ENCODE assay signal across 11 mouse cellular contexts in genomic region chr3:138856946-138857345, GRCm38 (mm10).
A peak's percentile ranks its signal among the peaks of the same experiment; 100 is the strongest.
DNase-seq lines count a peak whose midpoint lies in the region; ATAC-seq and TF ChIP-seq lines count a peak whose summit lies in the region.
"Had no signal": no experiment of that assay in that cellular context is flagged by ENCODE, and none has a peak within 500 bp of the region (broad histone marks: within the 10 kb centered on the region; RNA-seq: fewer than 3 reads in every experiment).

No protein-coding gene starts in this region.

- no peaks in the 10 kb centered on the region for H3K27me3 ChIP-seq in embryonic facial prominence, embryonic 13.5 days
- H3K27me3 ChIP-seq in hindbrain, embryonic 15.5 days: no peaks in the 10 kb centered on the region
- H3K27me3 ChIP-seq in midbrain, embryonic 15.5 days (replicated peaks): no peaks in the 10 kb centered on the region
- H3K27me3 ChIP-seq: heart, embryonic 13.5 days; liver, embryonic 15.5 days had no signal

- H3K4me1 ChIP-seq in embryonic facial prominence, embryonic 13.5 days: peaks cover 83% of the 10 kb centered on the region
- H3K4me1 ChIP-seq in hindbrain, embryonic 15.5 days (replicated peaks): peaks cover 98% of the 10 kb centered on the region
- H3K4me1 ChIP-seq in midbrain, embryonic 15.5 days: peaks cover 93% of the 10 kb centered on the region
- H3K4me1 ChIP-seq: liver, embryonic 15.5 days had no signal

- no peak for ATAC-seq in embryonic facial prominence, embryonic 13.5 days (ENCODE audit: insufficient number of reproducible peaks, insufficient read depth, low FRiP score, low TSS enrichment, low read depth)
- ATAC-seq in hindbrain, embryonic 15.5 days (ENCODE audit: low FRiP score, low read depth): 0 out of 2 replicates have a peak, but pooled peaks have one; percentile 16
- peak; percentile 51 for ATAC-seq in midbrain, embryonic 15.5 days (replicated peaks)

- H3K4me3 ChIP-seq in embryonic facial prominence, embryonic 13.5 days: no peak overlapping the region
- H3K4me3 ChIP-seq in hindbrain, embryonic 15.5 days: no peak overlapping the region
- H3K4me3 ChIP-seq in midbrain, embryonic 15.5 days: no peak overlapping the region
- H3K4me3 ChIP-seq: heart, embryonic 13.5 days; liver, embryonic 15.5 days had no signal

- H3K36me3 ChIP-seq in embryonic facial prominence, embryonic 13.5 days: no peaks in the 10 kb centered on the region
- H3K36me3 ChIP-seq in hindbrain, embryonic 15.5 days: no peaks in the 10 kb centered on the region
- H3K36me3 ChIP-seq in midbrain, embryonic 15.5 days (replicated peaks): no peaks in the 10 kb centered on the region
- H3K36me3 ChIP-seq: heart, embryonic 13.5 days; liver, embryonic 15.5 days had no signal

- H3K9me3 ChIP-seq in embryonic facial prominence, embryonic 13.5 days: no peaks in the 10 kb centered on the region
- no peaks in the 10 kb centered on the region for H3K9me3 ChIP-seq in hindbrain, embryonic 15.5 days
- no peaks in the 10 kb centered on the region for H3K9me3 ChIP-seq in midbrain, embryonic 15.5 days
- H3K9me3 ChIP-seq: heart, embryonic 13.5 days; liver, embryonic 15.5 days had no signal

- no peak for TF ChIP-seq POLR2A in brain, embryonic 14.5 days (IDR thresholded peaks at IDR 0.05; ENCODE audit: borderline replicate concordance, extremely low read depth, insufficient read depth, insufficient read length, poor library complexity, severe bottlenecking)

- peak; percentile 80 for DNase-seq in brain, embryonic 14.5 days (ENCODE audit: low read depth)
- DNase-seq in adrenal gland, postnatal 4 days (ENCODE audit: low spot score in 2 of 2): no peak
- DNase-seq in adipocyte (ENCODE audit: low spot score): no peak
- no peak for DNase-seq in right cerebral cortex, adult 18-20 months
- DNase-seq: kidney, adult 2 months; right cerebral cortex, postnatal 14 days had no signal

- H3K27ac ChIP-seq in embryonic facial prominence, embryonic 13.5 days: 0 out of 2 replicates have a peak overlapping the region, but pooled peaks have one; percentile 16
- peak overlapping the region; percentile 62; the same call in 1 of the 2 replicates for H3K27ac ChIP-seq in hindbrain, embryonic 15.5 days (replicated peaks)
- H3K27ac ChIP-seq in midbrain, embryonic 15.5 days: peak overlapping the region; percentile 71; the same call in 1 of the 2 replicates
- H3K27ac ChIP-seq: liver, embryonic 15.5 days had no signal

- WGBS in embryonic facial prominence, embryonic 13.5 days: 69% methylated on average over 4 of the region's 4 CpGs
- 24% methylated on average over 4 of the region's 4 CpGs for WGBS in hindbrain, embryonic 15.5 days
- WGBS in midbrain, embryonic 15.5 days: 34% methylated on average over 4 of the region's 4 CpGs

- no peak overlapping the region for H3K4me2 ChIP-seq in embryonic facial prominence, embryonic 13.5 days
- H3K4me2 ChIP-seq in hindbrain, embryonic 15.5 days: no peak overlapping the region
- H3K4me2 ChIP-seq in midbrain, embryonic 15.5 days: 0 out of 2 replicates have a peak overlapping the region, but pooled peaks have one; percentile 17
- H3K4me2 ChIP-seq: heart, embryonic 13.5 days; liver, embryonic 15.5 days had no signal

- no peak for TF ChIP-seq CTCF in brain, embryonic 14.5 days (IDR thresholded peaks at IDR 0.05; ENCODE audit: borderline replicate concordance, extremely low read depth, insufficient read depth, insufficient read length)

- H3K9ac ChIP-seq in embryonic facial prominence, embryonic 13.5 days: no peak overlapping the region
- no peak overlapping the region for H3K9ac ChIP-seq in hindbrain, embryonic 15.5 days
- H3K9ac ChIP-seq in midbrain, embryonic 15.5 days: no peak overlapping the region
- H3K9ac ChIP-seq: heart, embryonic 13.5 days; liver, embryonic 15.5 days had no signal

Comparison
In these comparisons a context has a peak if more than half of its experiments do, and no peak if none do; other contexts are left out.
1. H3K27ac ChIP-seq: peak in every context shown above with its lines; median percentile 71 in midbrain, embryonic 15.5 days; 62 in hindbrain, embryonic 15.5 days; 16 in embryonic facial prominence, embryonic 13.5 days.